Mouse (Mus musculus) liver, embryonic 16.5 days (tissue): Measurements from ENCODE around the gene Bcorl1. TPM values are rescaled to one million over a fixed set of nuclear protein-coding genes. Genes with fewer than 3 reads are reported as not detected.

Source experiments
- ATAC-seq: fragments of 200-750 bp; cut with Nextera tagmentation; 2 replicates; pipeline ENCODE4 v1.8.0; 2017; ENCODE audit warnings: low read depth, mild to moderate bottlenecking, moderate number of reproducible peaks, moderate library complexity
- H3K27ac ChIP-seq: fragments of 300-500 bp; sonication (generic); 2 replicates; pipeline ENCODE4 v1.5.1; 2014; ENCODE audit warnings: mild to moderate bottlenecking, low read length
- H3K27me3 ChIP-seq: fragments of 300-500 bp; sonication (generic); 2 replicates; pipeline ENCODE4 v1.6.1; 2014; ENCODE audit warnings: low read depth, low read length, mixed read lengths; ENCODE audit not compliant: control insufficient read depth, insufficient read depth
- H3K36me3 ChIP-seq: fragments of 300-500 bp; sonication (generic); 2 replicates; pipeline ENCODE4 v1.6.1; 2014; ENCODE audit warnings: mild to moderate bottlenecking; ENCODE audit not compliant: control insufficient read depth, insufficient read depth
- H3K4me1 ChIP-seq: fragments of 300-500 bp; sonication (generic); 2 replicates; pipeline ENCODE4 v1.6.1; 2014; ENCODE audit warnings: low read depth, low read length, mixed read lengths; ENCODE audit not compliant: control insufficient read depth
- H3K4me2 ChIP-seq: fragments of 300-500 bp; sonication (generic); 2 replicates; pipeline ENCODE4 v1.6.1; 2014; ENCODE audit warnings: low read depth, low read length, mixed read lengths
- H3K4me3 ChIP-seq: fragments of 300-500 bp; sonication (generic); 2 replicates; pipeline ENCODE4 v1.5.1; 2014; ENCODE audit warnings: low read depth, mild to moderate bottlenecking, low read length
- H3K9ac ChIP-seq: fragments of 300-500 bp; sonication (generic); 2 replicates; pipeline ENCODE4 v1.6.1; 2014; ENCODE audit warnings: low read depth, low read length
- H3K9me3 ChIP-seq: fragments of 300-500 bp; sonication (generic); replicated peaks from 2 replicates; pipeline ENCODE4 v1.6.1; 2016; ENCODE audit warnings: low read length; ENCODE audit not compliant: control insufficient read depth
- WGBS: fragments of 180-500 bp; shearing (Covaris S2); extraction: QIAGEN DNeasy Blood & Tissue Kit; methylation state at CpG from one replicate; pipeline ENCODE4 v1.1.7; 2014; ENCODE audit not compliant: insufficient replicate concordance; 5-methylcytosine and 5-hydroxymethylcytosine counted together
- polyA plus RNA-seq: library from polyadenylated mRNA; unstranded; fragments of >200 nt; fragmentation: Nextera tagmentation; extraction: Ambion mirVana; gene quantifications from 2 replicates; pipeline ENCODE4 v1.2.1, GENCODE M21; 2015

Gene Bcorl1
- polyA plus RNA-seq, 1 experiment from 2014 or later = 3.2 TPM

- no peak for ATAC-seq
- Histone ChIP-seq H3K4me2 (peak overlapping the region; percentile 88), H3K9me3 (no peaks in the 10 kb centered on the region), H3K36me3 (no peaks in the 10 kb centered on the region), H3K4me3 (peak overlapping the region; percentile 75), H3K27me3 (peaks cover 17% of the 10 kb centered on the region), H3K9ac (peak overlapping the region; percentile 63; the same call in 1 of the 2 replicates), H3K27ac (no peak overlapping the region), H3K4me1 (peaks cover 8% of the 10 kb centered on the region)
- WGBS = 17% methylated on average over 35 of the region's 35 CpGs
Observed at GRCm38 (mm10) chrX:48340441-48341049, 613 bp upstream of the Bcorl1 start.

DNA sequence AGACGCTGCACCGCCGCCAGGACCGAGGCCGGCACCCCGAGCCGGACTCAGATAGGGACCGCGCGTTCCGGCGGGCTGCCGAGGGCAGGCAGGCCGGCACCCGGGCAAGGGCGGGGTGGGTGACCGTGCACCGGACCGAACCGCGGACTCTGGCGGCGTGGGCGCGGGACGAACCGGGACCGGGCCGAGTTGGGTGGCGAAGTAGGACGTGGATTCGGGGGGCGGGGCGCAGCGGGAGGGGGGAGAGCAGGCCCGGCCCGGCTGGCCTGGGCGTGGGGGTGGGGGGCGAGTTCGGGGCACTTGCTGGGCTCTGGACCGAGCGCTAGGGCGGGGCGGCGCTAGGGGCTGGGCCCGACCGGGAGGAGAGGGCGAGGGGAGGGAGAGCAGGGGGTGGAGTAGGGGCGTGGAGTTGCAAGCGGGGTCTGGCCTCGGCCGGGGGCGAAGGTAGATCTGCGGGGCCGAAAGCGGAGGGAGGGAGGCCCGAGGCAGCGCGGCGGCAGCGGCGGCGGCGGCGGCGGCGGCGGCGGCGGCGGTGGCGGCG, 533 bp downstream of the Bcorl1 start:
- Histone ChIP-seq H3K27ac (peak overlapping the region; percentile 50), H3K4me1 (peaks cover 13% of the 10 kb centered on the region), H3K4me2 (peak overlapping the region; percentile 88), H3K36me3 (no peaks in the 10 kb centered on the region), H3K4me3 (peak overlapping the region; percentile 75), H3K9me3 (no peaks in the 10 kb centered on the region), H3K27me3 (peaks cover 17% of the 10 kb centered on the region), H3K9ac (peak overlapping the region; percentile 63)
- WGBS = 19% methylated on average over 27 of the region's 73 CpGs
- peak; percentile 56 for ATAC-seq

DNA sequence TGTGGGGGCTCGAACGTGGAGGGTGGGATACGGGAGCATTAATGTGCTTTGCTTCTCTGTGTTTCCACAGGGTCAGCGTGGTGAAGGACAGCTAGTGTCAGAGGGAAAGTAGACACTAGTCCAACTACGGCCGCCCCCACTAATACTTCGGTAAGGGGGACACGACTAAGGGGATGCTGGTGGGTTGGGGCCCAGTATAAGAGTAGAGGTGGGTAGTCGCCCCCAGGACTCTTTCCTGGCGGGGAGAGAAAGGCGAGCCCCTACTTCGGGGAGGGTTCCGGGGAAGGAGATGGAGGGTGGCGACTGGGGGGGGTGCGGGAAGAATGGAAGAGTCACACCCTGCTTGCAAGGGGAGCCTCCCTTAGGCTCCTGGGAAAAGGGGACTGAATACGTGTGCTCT, 1.6 kb downstream of the Bcorl1 start:
- Histone ChIP-seq H3K36me3 (no peaks in the 10 kb centered on the region), H3K9ac (peak overlapping the region; percentile 63), H3K4me2 (peak overlapping the region; percentile 88), H3K4me3 (peak overlapping the region; percentile 75), H3K27me3 (peaks cover 17% of the 10 kb centered on the region), H3K27ac (no peak overlapping the region), H3K9me3 (no peaks in the 10 kb centered on the region), H3K4me1 (peaks cover 15% of the 10 kb centered on the region)
- 15% methylated on average over 16 of the region's 16 CpGs for whole genome bisulfite sequencing
- no peak for ATAC-seq

DNA sequence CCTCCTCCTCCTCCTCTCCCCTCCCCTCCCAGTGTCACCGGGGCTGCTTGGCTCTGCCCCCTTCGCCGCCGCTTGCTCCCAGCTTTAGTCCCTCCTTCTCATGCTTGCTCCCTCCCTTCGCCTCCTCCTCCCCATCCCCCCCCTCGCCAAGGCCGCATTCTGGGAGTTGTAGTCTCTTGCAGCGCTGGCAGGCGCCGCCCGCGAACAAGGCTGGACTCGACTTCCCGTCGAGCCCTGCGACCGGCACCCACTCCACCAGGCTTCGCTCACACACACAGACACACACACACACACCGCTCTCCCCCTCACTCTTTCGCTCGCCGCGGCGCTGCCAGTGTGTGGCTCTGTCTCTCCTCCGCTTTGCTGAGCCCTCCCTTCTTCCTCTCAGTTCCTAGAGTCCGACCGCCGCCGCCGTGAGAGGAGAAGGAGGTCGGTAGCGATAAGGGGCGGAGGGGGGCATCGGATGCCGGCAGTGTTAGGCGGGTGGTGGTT, 2.3 kb downstream of the Bcorl1 start:
- Histone ChIP-seq H3K4me2 (peak overlapping the region; percentile 88), H3K9ac (peak overlapping the region; percentile 76), H3K27ac (peak overlapping the region; percentile 91), H3K4me1 (peaks cover 15% of the 10 kb centered on the region), H3K4me3 (peak overlapping the region; percentile 75), H3K36me3 (no peaks in the 10 kb centered on the region), H3K27me3 (peaks cover 17% of the 10 kb centered on the region), H3K9me3 (no peaks in the 10 kb centered on the region)
- WGBS = 8% methylated on average over 24 of the region's 36 CpGs
- ATAC-seq = peak; percentile 86

- Histone ChIP-seq H3K4me3 (peak overlapping the region; percentile 75), H3K27me3 (peaks cover 17% of the 10 kb centered on the region), H3K36me3 (no peaks in the 10 kb centered on the region), H3K27ac (peak overlapping the region; percentile 91), H3K9me3 (no peaks in the 10 kb centered on the region), H3K9ac (peak overlapping the region; percentile 76), H3K4me2 (peak overlapping the region; percentile 88), H3K4me1 (peaks cover 15% of the 10 kb centered on the region)
- WGBS = 17% methylated on average over 26 of the region's 30 CpGs
- ATAC-seq = no peak
Observed at GRCm38 (mm10) chrX:48343966-48344642, 2.9 kb downstream of the Bcorl1 start.

DNA sequence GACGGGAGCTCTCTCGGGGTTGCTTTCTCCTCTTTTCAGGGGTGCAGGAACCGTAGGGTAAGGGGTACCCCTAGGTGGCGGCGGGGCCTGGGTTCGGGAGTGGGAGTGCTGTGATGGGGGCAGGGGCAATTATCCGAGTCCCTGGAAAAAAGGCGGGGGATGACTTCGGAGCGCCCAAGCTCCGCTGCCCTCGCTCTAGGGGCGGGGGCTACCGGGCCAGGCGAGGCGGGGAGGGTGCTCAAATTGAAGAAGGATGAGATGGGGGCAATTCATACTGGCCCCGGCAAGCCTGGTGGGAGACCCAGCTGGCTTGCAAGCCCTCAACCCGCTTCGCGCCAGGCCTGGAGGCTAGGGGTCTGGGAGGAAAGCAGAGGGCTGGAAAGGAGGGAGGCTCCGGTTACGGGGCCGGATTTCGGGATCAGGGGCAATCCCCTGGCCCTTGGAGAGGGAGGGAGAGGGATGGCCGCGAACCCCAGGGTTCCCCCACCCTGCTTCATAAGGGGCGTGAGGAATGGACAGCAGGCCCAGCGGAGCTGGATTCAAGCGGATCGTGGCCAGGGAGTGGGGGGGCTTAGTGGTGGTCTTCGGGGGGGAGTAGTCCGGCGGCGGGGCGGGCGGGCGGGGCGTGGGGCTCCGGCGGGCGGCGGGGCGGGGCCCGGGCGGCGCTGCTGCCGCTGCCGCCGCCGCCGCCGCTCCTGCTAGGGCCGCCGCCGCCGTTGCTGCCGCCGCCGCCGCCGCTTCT, 3.7 kb downstream of the Bcorl1 start:
- no peak for ATAC-seq
- 12% methylated on average over 24 of the region's 61 CpGs for WGBS

DNA sequence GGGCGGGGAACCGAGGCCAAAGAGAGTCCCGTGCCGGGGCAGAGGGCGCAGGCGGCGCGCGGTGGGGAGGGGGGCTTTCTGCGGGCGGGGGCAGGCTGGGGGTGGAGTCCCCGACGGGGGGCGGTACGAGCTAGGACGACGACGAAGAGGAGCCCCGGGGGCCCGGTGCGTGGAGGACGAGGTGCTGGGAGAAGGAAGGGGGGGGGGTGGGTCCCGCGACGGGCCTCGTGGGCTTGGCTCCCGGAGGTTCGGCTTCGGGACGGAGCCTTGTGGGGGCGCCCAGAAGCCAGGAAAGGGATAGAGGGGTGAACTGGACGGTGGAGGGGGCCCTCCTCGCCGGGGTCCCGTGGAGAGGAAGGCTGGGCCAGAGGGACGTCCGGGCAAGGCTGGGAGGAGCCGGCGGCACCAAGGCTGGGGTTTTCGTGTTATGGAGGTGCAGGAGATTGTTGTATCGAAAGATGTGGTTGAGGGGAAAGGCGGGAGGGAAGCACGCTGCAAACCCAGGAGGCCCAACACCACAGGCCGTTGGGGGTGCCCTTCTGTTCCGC, 4.3 kb downstream of the Bcorl1 start:
- Histone ChIP-seq H3K27ac (no peak overlapping the region; the same call in 1 of the 2 replicates), H3K9ac (peak overlapping the region; percentile 76), H3K36me3 (no peaks in the 10 kb centered on the region), H3K4me3 (peak overlapping the region; percentile 75), H3K4me2 (peak overlapping the region; percentile 88), H3K27me3 (peaks cover 13% of the 10 kb centered on the region), H3K9me3 (no peaks in the 10 kb centered on the region), H3K4me1 (peaks cover 15% of the 10 kb centered on the region)
- 11% methylated on average over 36 of the region's 45 CpGs for WGBS
- ATAC-seq = no peak

More for the DNA sequence above, 3.7 kb downstream of the Bcorl1 start:
- Histone ChIP-seq H3K9me3 (no peaks in the 10 kb centered on the region), H3K4me3 (peak overlapping the region; percentile 75), H3K27ac (peak overlapping the region; percentile 41), H3K4me1 (peaks cover 15% of the 10 kb centered on the region), H3K36me3 (no peaks in the 10 kb centered on the region), H3K27me3 (peaks cover 17% of the 10 kb centered on the region), H3K4me2 (peak overlapping the region; percentile 88), H3K9ac (peak overlapping the region; percentile 76)

DNA sequence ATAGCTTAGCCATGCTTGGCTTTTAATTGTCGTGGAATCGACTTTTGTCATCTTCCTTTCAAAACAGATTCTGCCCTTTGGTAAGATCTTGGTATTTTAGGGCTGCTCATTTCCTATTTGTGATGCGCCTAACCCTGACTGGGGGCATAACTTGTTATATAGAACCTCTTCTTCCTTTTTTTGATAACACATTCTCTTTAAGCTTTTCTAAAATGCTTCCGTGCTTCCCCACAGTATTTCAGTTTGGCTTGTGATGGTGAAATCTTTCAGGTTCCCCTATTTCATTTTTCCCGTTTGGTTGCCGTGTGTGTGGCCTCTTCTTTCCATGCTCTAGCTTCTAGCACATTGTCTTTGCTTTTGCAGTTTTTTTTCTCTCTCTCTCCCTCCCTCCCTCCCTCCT, 14.2 kb downstream of the Bcorl1 start:
- Histone ChIP-seq H3K36me3 (no peaks in the 10 kb centered on the region), H3K9me3 (no peaks in the 10 kb centered on the region), H3K27me3 (no peaks in the 10 kb centered on the region), H3K4me1 (peaks cover 4% of the 10 kb centered on the region; the same call in 1 of the 2 replicates), H3K27ac (no peak overlapping the region), H3K4me3 (no peak overlapping the region), H3K4me2 (no peak overlapping the region), H3K9ac (no peak overlapping the region)
- 58% methylated on average over 6 of the region's 6 CpGs for WGBS
- ATAC-seq = no peak
